Mouse (Mus musculus) neural tube, embryonic 14.5 days (tissue): ENCODE measurements around the gene Hnrnpd. TPM values are rescaled to one million over a fixed set of nuclear protein-coding genes. Genes with fewer than 3 reads are reported as not detected.
A peak's percentile ranks its signal among the peaks of the same experiment; 100 is the strongest.

Experiments
- ATAC-seq: fragments of 200-750 bp; cut with Nextera tagmentation; 2 replicates; pipeline ENCODE4 v1.8.0; 2017; ENCODE audit warnings: low read depth, mild to moderate bottlenecking, moderate TSS enrichment, moderate library complexity
- H3K27ac ChIP-seq: fragments of 300-500 bp; sonication (generic); 2 replicates; pipeline ENCODE4 v1.5.1; 2014; ENCODE audit warnings: low read depth, mild to moderate bottlenecking, control low read depth, low read length, moderate library complexity, mixed read lengths
- H3K27me3 ChIP-seq: fragments of 300-500 bp; sonication (generic); 2 replicates; pipeline ENCODE4 v1.6.1; 2014; ENCODE audit warnings: low read length; ENCODE audit not compliant: control insufficient read depth, insufficient read depth
- H3K36me3 ChIP-seq: fragments of 300-500 bp; sonication (generic); 2 replicates; pipeline ENCODE4 v1.6.1; 2014; ENCODE audit warnings: low read length, mixed read lengths; ENCODE audit not compliant: control insufficient read depth, insufficient read depth
- H3K4me1 ChIP-seq: fragments of 300-500 bp; sonication (generic); 2 replicates; pipeline ENCODE4 v1.6.1; 2014; ENCODE audit warnings: low read length; ENCODE audit not compliant: control insufficient read depth, insufficient read depth
- H3K4me2 ChIP-seq: fragments of 300-500 bp; sonication (generic); 2 replicates; pipeline ENCODE4 v1.6.1; 2014; ENCODE audit warnings: mild to moderate bottlenecking, low read depth, low read length, control low read depth
- H3K4me3 ChIP-seq: fragments of 300-500 bp; sonication (generic); 2 replicates; pipeline ENCODE4 v1.5.1; 2014; ENCODE audit warnings: low read depth, low read length, control low read depth, mixed read lengths
- H3K9ac ChIP-seq: fragments of 300-500 bp; sonication (generic); replicated peaks from 2 replicates; pipeline ENCODE4 v1.6.1; 2014; ENCODE audit warnings: low read depth, mild to moderate bottlenecking, control low read depth, low read length, mixed read lengths
- H3K9me3 ChIP-seq: fragments of 300-500 bp; sonication (generic); 2 replicates; pipeline ENCODE4 v1.6.1; 2016; ENCODE audit warnings: low read length; ENCODE audit not compliant: control insufficient read depth
- WGBS: fragments of 180-500 bp; shearing (Covaris S2); extraction: QIAGEN DNeasy Blood & Tissue Kit; methylation state at CpG from one replicate; pipeline ENCODE4 v1.1.7; 2014; 5-methylcytosine and 5-hydroxymethylcytosine counted together
- polyA plus RNA-seq: library from polyadenylated mRNA; unstranded; fragments of >200 nt; fragmentation: Nextera tagmentation; extraction: Ambion mirVana; gene quantifications from 2 replicates; pipeline ENCODE4 v1.2.1, GENCODE M21; 2014

Hnrnpd gene
- 96.8 and 116 TPM in 2 replicates for polyA plus RNA-seq

GRCm38 (mm10) chr5:99978699-99979442, at the start of gene Hnrnpd, which contains the start of gene 4930524J08Rik:
Hnrnpd (minus strand) TSS chr5:99978938.
4930524J08Rik (plus strand) TSS chr5:99979061.
- H3K27ac ChIP-seq, result peak within 1 kb of the TSS; percentile 97
- ATAC-seq, result peak; percentile 98
- H3K9me3 ChIP-seq, result no peaks in the 10 kb centered on the region
- H3K36me3 ChIP-seq, result no peaks in the 10 kb centered on the region
- H3K4me1 ChIP-seq, result peaks cover 27% of the 10 kb centered on the region
- H3K4me2 ChIP-seq, result peak within 1 kb of the TSS; percentile 94
- H3K9ac ChIP-seq, result peak within 1 kb of the TSS; percentile 95
- no peaks in the 10 kb centered on the region for H3K27me3 ChIP-seq
- under 1% methylated on average over 74 of the region's 97 CpGs for WGBS
- H3K4me3 ChIP-seq, result peak within 1 kb of the TSS; percentile 81

GRCm38 (mm10) chr5:100024868-100025267, 46.1 kb upstream of the Hnrnpd start:
- H3K9me3 ChIP-seq, result no peaks in the 10 kb centered on the region
- no peak for ATAC-seq

GRCm38 (mm10) chr5:100024403-100024802, 45.7 kb upstream of the Hnrnpd start:
- H3K4me1 ChIP-seq, result no peaks in the 10 kb centered on the region
- H3K4me2 ChIP-seq, result no peak overlapping the region
- WGBS, result 80% methylated on average over 5 of the region's 5 CpGs
- H3K36me3 ChIP-seq, result no peaks in the 10 kb centered on the region
- H3K27ac ChIP-seq, result no peak overlapping the region
- ATAC-seq, result no peak
- H3K9ac ChIP-seq, result no peak overlapping the region
- no peaks in the 10 kb centered on the region for H3K9me3 ChIP-seq
- H3K4me3 ChIP-seq, result no peak overlapping the region
- H3K27me3 ChIP-seq, result no peaks in the 10 kb centered on the region

More at GRCm38 (mm10) chr5:100024868-100025267, 46.1 kb upstream of the Hnrnpd start:
- H3K4me1 ChIP-seq, result no peaks in the 10 kb centered on the region; the same call in 1 of the 2 replicates
- H3K4me3 ChIP-seq, result no peak overlapping the region
- no peaks in the 10 kb centered on the region for H3K36me3 ChIP-seq
- H3K27me3 ChIP-seq, result no peaks in the 10 kb centered on the region
- H3K4me2 ChIP-seq, result no peak overlapping the region
- no peak overlapping the region for H3K9ac ChIP-seq
- H3K27ac ChIP-seq, result no peak overlapping the region
- WGBS, result 81% methylated on average over 1 of the region's 1 CpGs

- no peak overlapping the region for H3K9ac ChIP-seq
- H3K4me2 ChIP-seq, result no peak overlapping the region
- no peaks in the 10 kb centered on the region for H3K9me3 ChIP-seq
- ATAC-seq, result no peak
- no peak overlapping the region for H3K4me3 ChIP-seq
- no peaks in the 10 kb centered on the region for H3K4me1 ChIP-seq
- no peak overlapping the region for H3K27ac ChIP-seq
- H3K27me3 ChIP-seq, result no peaks in the 10 kb centered on the region
- H3K36me3 ChIP-seq, result no peaks in the 10 kb centered on the region
Measured at GRCm38 (mm10) chr5:100020089-100020488, 41.4 kb upstream of the Hnrnpd start.

- Histone ChIP-seq H3K27ac (no peak overlapping the region), H3K36me3 (no peaks in the 10 kb centered on the region)
Measured at GRCm38 (mm10) chr5:100012599-100012998, 33.9 kb upstream of the Hnrnpd start.

GRCm38 (mm10) chr5:100008485-100008884, 29.7 kb upstream of the Hnrnpd start:
- H3K9ac ChIP-seq, result no peak overlapping the region
- no peaks in the 10 kb centered on the region for H3K4me1 ChIP-seq
- H3K36me3 ChIP-seq, result no peaks in the 10 kb centered on the region
- ATAC-seq, result no peak
- no peak overlapping the region for H3K4me2 ChIP-seq
- no peak overlapping the region for H3K27ac ChIP-seq
- 69% methylated on average over 3 of the region's 3 CpGs for WGBS
- H3K27me3 ChIP-seq, result no peaks in the 10 kb centered on the region
- no peaks in the 10 kb centered on the region for H3K9me3 ChIP-seq
- H3K4me3 ChIP-seq, result no peak overlapping the region

More at GRCm38 (mm10) chr5:100012599-100012998, 33.9 kb upstream of the Hnrnpd start:
- no peaks in the 10 kb centered on the region for H3K4me1 ChIP-seq
- H3K27me3 ChIP-seq, result no peaks in the 10 kb centered on the region
- H3K4me3 ChIP-seq, result no peak overlapping the region
- H3K4me2 ChIP-seq, result no peak overlapping the region
- WGBS, result 91% methylated on average over 9 of the region's 9 CpGs
- H3K9ac ChIP-seq, result no peak overlapping the region
- H3K9me3 ChIP-seq, result no peaks in the 10 kb centered on the region
- no peak for ATAC-seq

GRCm38 (mm10) chr5:100007040-100007375, 28.3 kb upstream of the Hnrnpd start:
- no peak overlapping the region for H3K9ac ChIP-seq
- H3K27me3 ChIP-seq, result no peaks in the 10 kb centered on the region
- 75% methylated on average over 4 of the region's 4 CpGs for WGBS
- no peak for ATAC-seq
- no peak overlapping the region for H3K4me2 ChIP-seq
- no peaks in the 10 kb centered on the region for H3K36me3 ChIP-seq
- no peak overlapping the region for H3K4me3 ChIP-seq
- H3K9me3 ChIP-seq, result no peaks in the 10 kb centered on the region
- no peaks in the 10 kb centered on the region for H3K4me1 ChIP-seq
- no peak overlapping the region for H3K27ac ChIP-seq

- Histone ChIP-seq H3K9me3 (no peaks in the 10 kb centered on the region), H3K4me2 (no peak overlapping the region), H3K4me3 (no peak overlapping the region), H3K27me3 (no peaks in the 10 kb centered on the region), H3K27ac (no peak overlapping the region), H3K9ac (no peak overlapping the region), H3K36me3 (no peaks in the 10 kb centered on the region), H3K4me1 (no peaks in the 10 kb centered on the region)
- 87% methylated on average over 4 of the region's 4 CpGs for WGBS
- ATAC-seq, result no peak
Measured at GRCm38 (mm10) chr5:100006324-100007039, 27.7 kb upstream of the Hnrnpd start.

GRCm38 (mm10) chr5:100005896-100006295, 27.2 kb upstream of the Hnrnpd start:
- WGBS, result 86% methylated on average over 6 of the region's 6 CpGs
- no peak overlapping the region for H3K9ac ChIP-seq
- H3K4me2 ChIP-seq, result no peak overlapping the region
- H3K27ac ChIP-seq, result no peak overlapping the region
- no peaks in the 10 kb centered on the region for H3K36me3 ChIP-seq
- H3K27me3 ChIP-seq, result no peaks in the 10 kb centered on the region
- ATAC-seq, result no peak
- H3K9me3 ChIP-seq, result no peaks in the 10 kb centered on the region
- no peak overlapping the region for H3K4me3 ChIP-seq
- H3K4me1 ChIP-seq, result no peaks in the 10 kb centered on the region
